Mouse (Mus musculus): ENCODE data around the gene Nfic. TPM values are rescaled to one million over a fixed set of nuclear protein-coding genes. Genes with fewer than 3 reads are reported as not detected.

The Nfic gene
- 30.9 and 31.5 TPM in 2 replicates for polyA plus RNA-seq (2016; fragmentation: Nextera tagmentation; extraction: Ambion mirVana)

DNA sequence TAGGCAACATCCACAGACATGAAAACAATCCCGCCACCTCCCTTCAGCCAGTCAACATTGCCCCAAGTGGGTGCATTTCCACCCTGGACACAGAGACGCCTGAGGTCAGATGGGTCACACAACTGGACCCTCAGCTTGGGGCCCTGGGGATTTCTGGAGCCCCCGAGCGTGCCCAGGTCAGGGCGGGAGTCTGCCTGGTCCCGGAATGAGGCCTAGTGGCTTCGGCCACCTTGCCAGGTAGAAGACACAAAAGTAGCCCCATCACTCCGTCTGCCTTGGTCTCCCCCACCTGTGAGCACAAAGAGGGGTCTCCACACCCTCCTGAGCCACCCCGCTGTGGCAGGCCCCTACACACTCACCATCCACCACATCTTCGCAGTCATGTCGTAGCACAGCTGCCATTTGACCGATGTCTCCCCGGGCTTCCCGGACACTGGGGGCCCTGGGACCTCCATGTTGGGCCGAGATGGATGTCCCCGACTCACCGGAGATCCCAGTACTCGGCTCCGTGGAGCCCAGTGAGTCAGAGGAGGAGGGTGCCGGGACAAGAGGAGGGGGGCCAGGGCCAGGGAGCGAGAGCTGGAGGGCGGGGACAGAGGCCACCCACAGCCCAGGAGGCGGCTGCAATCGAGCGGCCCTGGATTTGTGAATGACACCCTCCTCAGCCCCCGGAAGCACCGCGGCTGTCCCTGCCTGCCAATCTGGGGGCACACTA lies at the start of gene Nfic:
Gene Nfic (minus strand): TSS at position 455 of the 715 bp plus-strand sequence.
- peaks cover 95% of the 10 kb centered on the region for H3K27me3 ChIP-seq
- no peak for ATAC-seq (ENCODE audit: low FRiP score)

DNA sequence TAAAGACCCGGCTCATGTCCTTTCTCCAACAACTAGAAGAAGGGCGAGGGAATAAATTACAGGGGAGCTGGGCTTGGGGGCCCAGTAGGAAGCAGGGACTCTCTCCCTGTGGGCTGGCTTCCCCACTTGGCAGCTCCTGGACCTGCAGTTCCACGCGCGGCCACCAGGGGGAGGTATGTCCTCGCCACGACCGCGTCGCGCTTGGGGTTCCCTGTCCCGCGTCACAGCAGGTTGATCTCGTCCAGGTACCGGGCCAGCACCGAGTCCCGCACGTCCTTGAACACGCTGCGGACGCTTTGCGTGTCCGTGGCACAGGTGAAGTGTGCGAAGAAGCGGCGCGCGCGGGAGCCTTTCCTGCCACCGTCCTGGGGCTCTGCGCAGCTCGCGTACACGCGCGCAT lies 47.2 kb upstream of the Nfic start:
- Histone ChIP-seq H3K36me3 (no peaks in the 10 kb centered on the region), H3K4me1 (no peaks in the 10 kb centered on the region), H3K4me2 (replicated peaks) (peak overlapping the region; percentile 63), H3K27ac (no peak overlapping the region), H3K9ac (peak overlapping the region; percentile 52; the same call in 1 of the 2 replicates), H3K9me3 (replicated peaks) (no peaks in the 10 kb centered on the region), H3K27me3 (peaks cover 11% of the 10 kb centered on the region), H3K4me3 (peak overlapping the region; percentile 32)
- peak; percentile 48; the same call in 1 of the 2 replicates for ATAC-seq (ENCODE audit: low FRiP score)
- 8% methylated on average over 36 of the region's 36 CpGs for WGBS

More for the DNA sequence above, at the start of gene Nfic:
- no peak within 1 kb of the TSS for H3K9ac ChIP-seq
- H3K36me3 ChIP-seq: no peaks in the 10 kb centered on the region
- no peak within 1 kb of the TSS for H3K27ac ChIP-seq
- H3K4me3 ChIP-seq: no peak within 1 kb of the TSS
- WGBS: 65% methylated on average over 28 of the region's 28 CpGs
- no peaks in the 10 kb centered on the region for H3K9me3 ChIP-seq (replicated peaks)
- 0 out of 2 replicates have a peak, but pooled peaks cover 3% of the 10 kb centered on the region for H3K4me1 ChIP-seq
- H3K4me2 ChIP-seq (replicated peaks): no peak within 1 kb of the TSS

DNA sequence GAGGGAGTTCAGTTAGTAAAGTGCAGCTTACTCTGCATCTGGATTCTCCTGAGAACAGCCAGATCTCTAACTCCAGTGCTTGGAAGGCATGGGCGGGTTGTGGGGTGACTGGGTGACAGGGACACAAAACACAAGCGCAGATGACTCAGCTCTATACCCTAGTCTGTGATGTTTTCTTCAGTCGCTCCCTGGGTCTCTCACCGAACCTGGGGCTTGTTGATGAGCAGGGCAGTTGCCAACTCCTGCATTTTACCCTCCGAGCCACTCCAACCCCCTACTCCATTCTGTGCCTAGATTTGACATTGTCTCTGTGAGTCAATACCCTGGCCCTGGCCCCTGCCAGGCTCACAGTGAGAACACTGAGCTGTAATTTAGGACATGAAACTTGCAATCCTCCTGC lies 46.4 kb upstream of the Nfic start:
- Histone ChIP-seq H3K27ac (no peak overlapping the region), H3K4me3 (no peak overlapping the region), H3K27me3 (peaks cover 11% of the 10 kb centered on the region), H3K9ac (no peak overlapping the region), H3K4me1 (peaks cover 5% of the 10 kb centered on the region; the same call in 1 of the 2 replicates), H3K9me3 (replicated peaks) (no peaks in the 10 kb centered on the region), H3K4me2 (replicated peaks) (no peak overlapping the region), H3K36me3 (no peaks in the 10 kb centered on the region)
- 85% methylated on average over 5 of the region's 5 CpGs for WGBS
- no peak for ATAC-seq (ENCODE audit: low FRiP score)

DNA sequence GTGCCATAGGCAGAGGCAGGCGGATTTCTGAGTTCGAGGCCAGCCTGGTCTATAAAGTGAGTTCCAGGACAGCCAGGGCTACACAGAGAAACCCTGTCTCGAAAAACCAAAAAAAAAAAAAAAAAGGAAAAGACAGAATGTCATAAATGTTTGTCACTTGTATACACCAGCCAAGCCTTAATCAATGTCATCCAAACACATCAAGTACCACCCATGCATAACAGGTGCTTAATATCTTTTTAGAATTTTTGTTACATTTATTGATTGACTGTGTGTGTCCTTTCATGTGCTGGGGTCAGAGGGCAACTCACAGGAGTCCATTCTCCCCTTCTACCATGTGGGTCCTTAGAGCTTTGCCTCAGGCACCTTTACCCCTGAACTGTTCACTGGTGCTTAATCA lies 44.6 kb upstream of the Nfic start, which contains the start of gene S1pr4:
Gene S1pr4 (minus strand): TSS at position 101 of the 400 bp plus-strand sequence.
- Histone ChIP-seq H3K4me2 (replicated peaks) (no peak within 1 kb of the TSS), H3K4me1 (peaks cover 13% of the 10 kb centered on the region), H3K4me3 (no peak within 1 kb of the TSS), H3K9ac (peak within 1 kb of the TSS; percentile 18; the same call in 1 of the 2 replicates), H3K36me3 (no peaks in the 10 kb centered on the region), H3K9me3 (replicated peaks) (no peaks in the 10 kb centered on the region), H3K27me3 (peaks cover 11% of the 10 kb centered on the region), H3K27ac (no peak within 1 kb of the TSS)
- no peak for ATAC-seq (ENCODE audit: low FRiP score)
- WGBS: 91% methylated on average over 3 of the region's 3 CpGs

DNA sequence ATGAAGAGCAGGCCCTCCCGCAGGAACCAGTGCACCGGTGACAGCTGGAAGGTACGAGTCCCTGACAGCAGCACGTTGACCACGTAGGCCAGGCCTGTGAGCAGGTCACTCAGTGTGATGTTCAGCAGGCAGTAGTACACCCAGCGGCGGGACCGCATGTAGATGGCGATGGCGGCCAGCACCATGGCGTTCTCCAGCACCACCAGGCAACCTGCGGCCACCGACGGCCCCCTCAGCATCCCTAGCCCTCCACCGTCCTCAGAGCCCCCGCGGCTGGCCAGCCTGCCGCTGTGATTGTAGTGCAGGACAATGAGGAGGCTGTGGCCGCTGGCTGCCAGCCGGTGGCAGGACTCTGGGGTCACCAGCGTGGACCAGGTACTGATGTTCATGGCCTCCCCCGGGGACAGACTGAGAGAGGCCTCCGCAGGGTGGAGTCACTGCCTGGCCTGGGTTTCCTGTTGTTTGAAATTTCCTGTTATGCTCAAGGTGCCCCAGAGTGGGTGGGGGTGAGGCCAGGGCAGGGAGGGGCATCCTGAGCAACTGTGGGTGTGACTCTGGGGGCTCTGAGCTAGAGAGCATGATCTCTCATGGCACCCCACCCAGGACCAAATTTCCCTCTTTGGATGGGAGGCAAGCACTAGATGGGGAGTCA lies 43.9 kb upstream of the Nfic start:
- Histone ChIP-seq H3K27me3 (peaks cover 11% of the 10 kb centered on the region), H3K4me3 (no peak overlapping the region), H3K4me1 (peaks cover 19% of the 10 kb centered on the region), H3K4me2 (replicated peaks) (no peak overlapping the region), H3K9me3 (replicated peaks) (no peaks in the 10 kb centered on the region), H3K36me3 (no peaks in the 10 kb centered on the region), H3K9ac (peak overlapping the region; percentile 18; the same call in 1 of the 2 replicates), H3K27ac (no peak overlapping the region)
- no peak for ATAC-seq (ENCODE audit: low FRiP score)
- WGBS: 83% methylated on average over 23 of the region's 23 CpGs

DNA sequence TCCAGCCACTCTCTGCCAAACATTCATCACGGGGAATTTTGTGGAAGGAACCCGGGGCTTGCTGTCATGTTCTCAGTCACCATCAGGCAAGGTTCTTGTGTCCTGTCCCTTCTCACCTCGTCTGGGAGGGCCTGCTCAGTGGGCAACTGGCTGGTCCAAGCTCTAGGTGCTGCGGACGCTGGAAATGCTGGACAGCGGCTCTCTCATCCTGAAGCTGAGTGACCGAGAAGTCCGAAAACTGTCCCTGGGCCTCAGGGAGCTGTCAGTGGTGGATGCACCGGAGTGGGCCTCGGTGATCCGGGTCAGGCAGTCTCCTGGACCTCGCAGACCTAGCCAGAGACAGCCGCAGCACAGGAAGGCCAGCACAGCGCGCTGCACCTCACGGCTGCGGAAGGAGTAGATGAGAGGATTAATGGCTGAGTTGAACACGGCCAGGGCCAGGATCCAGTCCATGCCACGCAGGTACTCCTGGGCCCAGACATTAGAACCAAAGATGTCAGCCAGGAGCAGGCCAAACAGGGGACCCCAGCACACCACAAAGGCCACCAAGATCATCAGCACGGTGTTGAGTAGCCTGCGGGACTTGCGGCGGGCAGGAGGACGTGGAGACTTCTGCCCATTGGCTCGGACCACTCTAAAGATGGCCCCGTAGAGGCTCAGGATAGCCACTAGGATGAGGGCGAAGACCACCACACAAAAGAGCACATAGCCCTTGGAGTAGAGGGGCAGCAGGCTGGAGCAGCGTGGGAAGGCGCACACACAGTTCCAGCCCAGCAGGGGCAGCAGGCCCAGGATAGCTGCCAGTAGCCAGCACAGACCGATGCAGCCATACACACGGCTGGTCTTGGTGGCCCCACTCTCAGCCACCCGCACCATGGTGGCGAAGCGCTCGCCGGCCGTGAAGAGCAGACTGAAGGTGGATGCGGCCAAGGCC lies 43.1 kb upstream of the Nfic start:
- H3K27me3 ChIP-seq: peaks cover 8% of the 10 kb centered on the region
- H3K4me3 ChIP-seq: no peak overlapping the region
- no peaks in the 10 kb centered on the region for H3K36me3 ChIP-seq
- WGBS: 88% methylated on average over 38 of the region's 38 CpGs
- no peak overlapping the region for H3K27ac ChIP-seq
- no peaks in the 10 kb centered on the region for H3K9me3 ChIP-seq (replicated peaks)
- no peak overlapping the region for H3K9ac ChIP-seq
- ATAC-seq (ENCODE audit: low FRiP score): no peak
- peaks cover 25% of the 10 kb centered on the region for H3K4me1 ChIP-seq
- no peak overlapping the region for H3K4me2 ChIP-seq (replicated peaks)

DNA sequence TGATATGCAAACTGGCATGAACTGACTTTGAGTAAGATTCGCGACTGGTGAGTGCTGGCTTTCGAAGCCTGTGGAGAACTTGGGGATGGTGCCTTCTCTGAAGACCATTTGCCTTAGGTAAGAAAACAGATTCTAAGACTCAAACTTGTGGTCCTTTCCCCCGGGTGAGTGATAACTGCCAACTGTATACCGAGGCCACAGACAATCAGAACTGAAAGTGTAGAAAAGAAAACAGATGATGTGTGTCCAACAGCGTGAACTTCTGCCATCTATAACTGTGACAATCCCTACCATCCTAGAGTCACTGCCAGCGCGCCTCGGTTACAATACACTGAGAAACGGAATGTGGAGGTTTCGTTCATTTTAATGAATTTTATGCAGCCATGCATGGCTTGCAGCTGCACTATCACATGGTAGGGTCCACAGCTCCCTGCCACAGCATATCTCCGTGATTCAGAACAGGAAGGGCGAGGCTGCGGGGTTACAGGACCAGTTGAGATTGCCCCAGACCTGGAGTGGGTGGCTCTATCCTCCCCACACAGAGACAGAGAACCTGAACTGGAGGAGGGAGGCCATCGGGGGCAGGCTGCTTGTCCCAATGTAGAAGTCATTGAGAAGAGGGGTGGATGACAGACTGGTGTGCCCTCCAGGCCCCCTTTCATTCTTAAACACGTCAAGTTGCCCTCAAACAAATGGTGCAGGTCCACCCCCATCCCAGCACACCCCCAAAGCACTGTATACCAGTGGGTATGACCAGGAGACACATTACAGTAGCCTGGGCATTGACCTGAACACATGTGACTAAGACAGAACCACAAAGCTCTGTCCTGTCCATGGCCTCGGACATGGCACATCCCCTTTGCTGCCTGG lies 42.2 kb upstream of the Nfic start:
- no peak overlapping the region for H3K9ac ChIP-seq
- peaks cover 7% of the 10 kb centered on the region for H3K36me3 ChIP-seq
- peak overlapping the region; percentile 96 for H3K4me2 ChIP-seq (replicated peaks)
- no peaks in the 10 kb centered on the region for H3K9me3 ChIP-seq (replicated peaks)
- ATAC-seq (ENCODE audit: low FRiP score): no peak
- peaks cover 26% of the 10 kb centered on the region for H3K4me1 ChIP-seq
- no peak overlapping the region for H3K4me3 ChIP-seq
- no peak overlapping the region for H3K27ac ChIP-seq
- WGBS: 85% methylated on average over 17 of the region's 17 CpGs
- no peaks in the 10 kb centered on the region; the same call in 1 of the 2 replicates for H3K27me3 ChIP-seq

DNA sequence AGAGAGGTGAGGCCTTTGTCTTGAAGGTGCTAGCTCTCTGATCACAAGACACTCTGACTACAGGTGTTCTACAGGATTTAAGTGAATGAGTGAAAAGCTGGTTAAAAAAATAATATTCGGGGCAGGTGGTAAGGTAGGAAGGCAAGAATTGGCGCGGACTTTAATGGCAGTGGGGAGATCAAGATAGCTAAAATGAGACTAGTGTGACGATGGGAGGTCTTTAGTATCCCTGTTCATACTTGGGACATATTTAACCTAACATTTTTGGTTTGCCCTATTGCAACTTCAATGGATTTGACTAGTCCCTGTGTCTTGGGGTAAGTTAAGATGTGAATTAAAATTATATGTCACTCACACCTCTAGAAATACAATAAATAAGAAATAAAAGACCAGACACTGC lies 41.5 kb upstream of the Nfic start:
- H3K4me3 ChIP-seq: peak overlapping the region; percentile 82
- ATAC-seq (ENCODE audit: low FRiP score): no peak
- peak overlapping the region; percentile 59 for H3K9ac ChIP-seq
- H3K9me3 ChIP-seq (replicated peaks): no peaks in the 10 kb centered on the region
- H3K4me2 ChIP-seq (replicated peaks): peak overlapping the region; percentile 96
- H3K27ac ChIP-seq: peak overlapping the region; percentile 44
- 43% methylated on average over 4 of the region's 4 CpGs for WGBS
- peaks cover 13% of the 10 kb centered on the region for H3K36me3 ChIP-seq
- H3K27me3 ChIP-seq: no peaks in the 10 kb centered on the region; the same call in 1 of the 2 replicates
- H3K4me1 ChIP-seq: peaks cover 26% of the 10 kb centered on the region

DNA sequence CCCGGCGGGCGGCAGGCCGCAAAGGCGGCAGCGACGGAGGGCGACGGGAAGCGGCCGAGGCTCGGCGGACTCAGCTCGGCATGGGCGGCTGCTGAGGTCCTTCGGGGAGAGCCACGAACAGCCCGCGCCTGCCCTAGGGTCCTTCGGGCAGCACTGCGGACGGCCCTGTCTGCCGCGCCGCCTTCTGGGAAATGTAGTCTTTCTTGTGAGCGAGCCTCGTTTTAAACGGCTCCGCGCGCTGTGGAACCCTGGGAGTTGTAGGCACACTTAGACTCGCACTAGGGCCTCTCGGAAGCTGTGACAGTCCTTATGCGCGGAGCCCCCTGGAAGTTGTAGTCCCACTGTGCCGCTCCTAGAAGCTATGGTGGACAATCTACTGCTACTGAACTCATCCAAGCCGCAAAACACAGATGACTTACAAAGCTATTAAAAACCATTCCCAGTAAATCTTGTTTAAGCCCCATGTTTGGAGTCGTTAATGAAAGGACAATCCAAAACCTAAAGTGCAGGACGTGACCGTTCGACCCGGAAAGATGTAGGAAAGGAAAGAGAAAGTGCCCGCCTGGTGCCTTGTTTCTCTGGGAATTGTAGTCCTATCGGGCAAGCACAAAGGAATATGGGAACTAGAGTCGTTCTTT lies 40.9 kb upstream of the Nfic start, which contains the start of gene Ncln:
Gene Ncln (minus strand): TSS at position 129 of the 638 bp plus-strand sequence.
- under 1% methylated on average over 45 of the region's 45 CpGs for WGBS
- Histone ChIP-seq H3K27ac (peak within 1 kb of the TSS; percentile 45), H3K9ac (peak within 1 kb of the TSS; percentile 82), H3K4me2 (replicated peaks) (peak within 1 kb of the TSS; percentile 96), H3K4me1 (peaks cover 26% of the 10 kb centered on the region), H3K36me3 (peaks cover 19% of the 10 kb centered on the region), H3K4me3 (peak within 1 kb of the TSS; percentile 82), H3K9me3 (replicated peaks) (no peaks in the 10 kb centered on the region), H3K27me3 (no peaks in the 10 kb centered on the region; the same call in 1 of the 2 replicates)
- ATAC-seq (ENCODE audit: low FRiP score): peak; percentile 97

DNA sequence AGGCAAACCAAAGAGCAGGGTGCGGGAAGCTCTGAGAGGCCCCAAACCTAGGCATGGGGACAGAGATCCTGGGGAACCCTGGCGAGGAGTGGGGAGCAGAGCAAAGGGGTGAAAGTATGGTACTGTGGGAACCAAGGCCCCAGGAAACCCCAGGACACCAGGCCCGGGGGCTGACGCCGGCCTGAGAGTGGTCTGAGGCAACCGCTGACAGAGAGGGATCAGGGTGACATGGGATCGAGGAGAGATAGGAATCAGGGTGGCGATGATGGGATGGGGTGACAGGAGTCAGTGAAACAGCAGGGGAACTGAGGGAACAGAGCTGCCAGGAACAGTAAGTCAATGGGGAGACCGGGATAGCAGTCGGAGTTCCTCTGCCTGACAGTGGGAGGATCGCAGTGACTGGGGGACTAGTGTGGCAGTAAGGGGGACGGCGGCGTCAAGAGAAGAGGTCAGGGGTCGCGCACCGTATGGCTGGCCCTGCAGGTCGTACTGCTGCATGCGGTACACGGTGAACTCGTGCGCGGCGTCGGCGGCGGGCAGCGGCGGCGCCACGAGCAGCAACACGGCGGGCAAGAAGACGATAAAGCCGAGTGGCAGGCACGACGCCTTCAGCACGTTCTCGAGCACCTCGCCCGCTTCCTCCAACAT lies 40.3 kb upstream of the Nfic start:
- H3K27me3 ChIP-seq: no peaks in the 10 kb centered on the region; the same call in 1 of the 2 replicates
- H3K4me1 ChIP-seq: peaks cover 26% of the 10 kb centered on the region
- peak overlapping the region; percentile 82 for H3K9ac ChIP-seq
- H3K4me2 ChIP-seq (replicated peaks): peak overlapping the region; percentile 96
- H3K36me3 ChIP-seq: peaks cover 26% of the 10 kb centered on the region
- H3K27ac ChIP-seq: peak overlapping the region; percentile 45; the same call in 1 of the 2 replicates
- peak overlapping the region; percentile 82 for H3K4me3 ChIP-seq
- WGBS: 2% methylated on average over 41 of the region's 41 CpGs
- peak; percentile 36 for ATAC-seq (ENCODE audit: low FRiP score)
- H3K9me3 ChIP-seq (replicated peaks): no peaks in the 10 kb centered on the region
